Mouse (Mus musculus) liver, embryonic 14.5 days (tissue): Measurements from ENCODE around the gene Shkbp1.

Experiments used
- CTCF ChIP-seq: IDR thresholded peaks from 2 replicates; pipeline ENCODE4 v1.5.1; 2016; ENCODE audit warnings: antibody characterized with exemption, low read depth, control low read depth
- EP300 ChIP-seq: IDR thresholded peaks from 2 replicates; pipeline ENCODE4 v1.6.1; 2016; ENCODE audit warnings: antibody characterized with exemption, low read depth

- no peak for TF ChIP-seq EP300
- TF ChIP-seq CTCF, result no peak
Measured at GRCm38 (mm10) chr7:27311651-27312284, 44.1 kb downstream of the Shkbp1 start.
